Mouse (Mus musculus): ENCODE results near the gene Swap70.

- TF ChIP-seq CTCF (IDR thresholded peaks at IDR 0.05; ENCODE audit: extremely low read depth, insufficient read depth, low read length): no peak
- no peak for TF ChIP-seq POLR2A (IDR thresholded peaks at IDR 0.05; ENCODE audit: extremely low read depth, insufficient read depth, low read length)
Measured at GRCm38 (mm10) chr7:110287476-110288071, 66.1 kb downstream of the Swap70 start.

Measured in cortical plate, adult 2 months (tissue).